Mouse (Mus musculus) forebrain, embryonic 15.5 days (tissue): ENCODE measurements at regions not wholly inside any gene's neighbourhood (a gene's known extent, or its start where the extent isn't known, plus 50 kb on each side); places are given as distances from the start of the nearest gene placed in this dataset.
A peak's percentile ranks its signal among the peaks of the same experiment; 100 is the strongest.

ENCODE experiments used
- ATAC-seq: fragments of 200-750 bp; cut with Nextera tagmentation; replicated peaks from 2 replicates; pipeline ENCODE4 v1.8.0; 2017; ENCODE audit warnings: mild to moderate bottlenecking, moderate TSS enrichment, moderate library complexity
- H3K27ac ChIP-seq: fragments of 300-500 bp; sonication (generic); replicated peaks from 2 replicates; pipeline ENCODE4 v1.5.1; 2015; ENCODE audit warnings: mild to moderate bottlenecking, inconsistent platforms
- H3K27me3 ChIP-seq: fragments of 300-500 bp; sonication (generic); 2 replicates; pipeline ENCODE4 v1.6.1; 2015; ENCODE audit warnings: inconsistent platforms
- H3K36me3 ChIP-seq: fragments of 300-500 bp; sonication (generic); 2 replicates; pipeline ENCODE4 v1.6.1; 2015; ENCODE audit warnings: mild to moderate bottlenecking, inconsistent platforms
- H3K4me1 ChIP-seq: fragments of 300-500 bp; sonication (generic); 2 replicates; pipeline ENCODE4 v1.6.1; 2015; ENCODE audit warnings: inconsistent platforms
- H3K4me2 ChIP-seq: fragments of 300-500 bp; sonication (generic); replicated peaks from 2 replicates; pipeline ENCODE4 v1.6.1; 2015; ENCODE audit warnings: mild to moderate bottlenecking, inconsistent platforms
- H3K4me3 ChIP-seq: fragments of 300-500 bp; sonication (generic); 2 replicates; pipeline ENCODE4 v1.5.1; 2015; ENCODE audit warnings: mild to moderate bottlenecking, inconsistent platforms
- H3K9ac ChIP-seq: fragments of 300-500 bp; sonication (generic); replicated peaks from 2 replicates; pipeline ENCODE4 v1.6.1; 2015; ENCODE audit warnings: mild to moderate bottlenecking, inconsistent platforms
- H3K9me3 ChIP-seq: fragments of 300-500 bp; sonication (generic); 2 replicates; pipeline ENCODE4 v1.6.1; 2016; ENCODE audit warnings: inconsistent platforms
- WGBS: fragments of 180-500 bp; shearing (Covaris S2); methylation state at CpG from one replicate; pipeline ENCODE4 v1.1.7; 2015; ENCODE audit warnings: mixed read lengths; 5-methylcytosine and 5-hydroxymethylcytosine counted together

- no peak for ATAC-seq
- Histone ChIP-seq H3K27me3 (no peaks in the 10 kb centered on the region), H3K36me3 (no peaks in the 10 kb centered on the region), H3K4me1 (no peaks in the 10 kb centered on the region), H3K27ac (no peak overlapping the region), H3K9ac (no peak overlapping the region), H3K9me3 (no peaks in the 10 kb centered on the region), H3K4me2 (no peak overlapping the region), H3K4me3 (no peak overlapping the region)
- 91% methylated on average over 7 of the region's 7 CpGs for WGBS
These were observed 246.0 kb upstream of the Trib2 start for GRCm38 (mm10) chr12:16062689-16063088.

- H3K4me3 ChIP-seq: no peak overlapping the region
- H3K27me3 ChIP-seq: no peaks in the 10 kb centered on the region
- no peak for ATAC-seq
- H3K27ac ChIP-seq: no peak overlapping the region
- no peak overlapping the region for H3K4me2 ChIP-seq
- no peak overlapping the region for H3K9ac ChIP-seq
- no peaks in the 10 kb centered on the region for H3K36me3 ChIP-seq
- no peaks in the 10 kb centered on the region for H3K4me1 ChIP-seq
- 56% methylated on average over 5 of the region's 5 CpGs for WGBS
- H3K9me3 ChIP-seq: no peaks in the 10 kb centered on the region
These were observed 243.7 kb upstream of the Trib2 start for GRCm38 (mm10) chr12:16060461-16060860.

GRCm38 (mm10) chr12:16058255-16058654 is 241.5 kb upstream of the Trib2 start:
- H3K27ac ChIP-seq: no peak overlapping the region
- no peaks in the 10 kb centered on the region for H3K4me1 ChIP-seq
- no peak overlapping the region for H3K4me3 ChIP-seq
- no peak overlapping the region for H3K4me2 ChIP-seq
- no peak for ATAC-seq
- no peaks in the 10 kb centered on the region for H3K9me3 ChIP-seq
- no peaks in the 10 kb centered on the region for H3K27me3 ChIP-seq
- no peak overlapping the region for H3K9ac ChIP-seq
- 88% methylated on average over 3 of the region's 3 CpGs for WGBS
- H3K36me3 ChIP-seq: no peaks in the 10 kb centered on the region

GRCm38 (mm10) chr12:16056831-16057230 is 240.1 kb upstream of the Trib2 start:
- H3K27ac ChIP-seq: no peak overlapping the region
- no peak overlapping the region for H3K4me2 ChIP-seq
- H3K36me3 ChIP-seq: no peaks in the 10 kb centered on the region
- WGBS: 73% methylated on average over 2 of the region's 2 CpGs
- no peak overlapping the region for H3K9ac ChIP-seq
- no peak for ATAC-seq
- H3K4me1 ChIP-seq: no peaks in the 10 kb centered on the region
- no peaks in the 10 kb centered on the region for H3K9me3 ChIP-seq
- H3K4me3 ChIP-seq: no peak overlapping the region
- no peaks in the 10 kb centered on the region for H3K27me3 ChIP-seq

GRCm38 (mm10) chr12:16056216-16056615 is 239.5 kb upstream of the Trib2 start:
- Histone ChIP-seq H3K4me2 (no peak overlapping the region), H3K9ac (no peak overlapping the region), H3K27me3 (no peaks in the 10 kb centered on the region), H3K36me3 (no peaks in the 10 kb centered on the region), H3K27ac (no peak overlapping the region), H3K9me3 (no peaks in the 10 kb centered on the region), H3K4me1 (no peaks in the 10 kb centered on the region), H3K4me3 (no peak overlapping the region)
- ATAC-seq: no peak
- 72% methylated on average over 1 of the region's 1 CpGs for WGBS

GRCm38 (mm10) chr12:16054591-16054990 is 237.9 kb upstream of the Trib2 start:
- WGBS: 81% methylated on average over 2 of the region's 2 CpGs
- H3K9ac ChIP-seq: no peak overlapping the region
- no peak for ATAC-seq
- H3K36me3 ChIP-seq: no peaks in the 10 kb centered on the region
- no peaks in the 10 kb centered on the region for H3K9me3 ChIP-seq
- no peaks in the 10 kb centered on the region for H3K27me3 ChIP-seq
- no peaks in the 10 kb centered on the region for H3K4me1 ChIP-seq
- H3K4me2 ChIP-seq: no peak overlapping the region
- H3K27ac ChIP-seq: no peak overlapping the region
- H3K4me3 ChIP-seq: no peak overlapping the region

GRCm38 (mm10) chr12:16053735-16054134 is 237.0 kb upstream of the Trib2 start:
- Histone ChIP-seq H3K9ac (no peak overlapping the region), H3K36me3 (no peaks in the 10 kb centered on the region), H3K4me1 (no peaks in the 10 kb centered on the region), H3K4me3 (no peak overlapping the region), H3K4me2 (no peak overlapping the region), H3K27me3 (no peaks in the 10 kb centered on the region), H3K9me3 (no peaks in the 10 kb centered on the region), H3K27ac (no peak overlapping the region)
- 41% methylated on average over 3 of the region's 3 CpGs for WGBS
- ATAC-seq: no peak

- Histone ChIP-seq H3K36me3 (no peaks in the 10 kb centered on the region), H3K9me3 (no peaks in the 10 kb centered on the region), H3K4me3 (no peak overlapping the region), H3K9ac (no peak overlapping the region), H3K27ac (no peak overlapping the region), H3K4me2 (no peak overlapping the region), H3K27me3 (no peaks in the 10 kb centered on the region), H3K4me1 (no peaks in the 10 kb centered on the region)
- no peak for ATAC-seq
- 77% methylated on average over 1 of the region's 1 CpGs for WGBS
These were observed 236.3 kb upstream of the Trib2 start for GRCm38 (mm10) chr12:16052998-16053397.

GRCm38 (mm10) chr12:16052353-16052752 is 235.6 kb upstream of the Trib2 start:
- 89% methylated on average over 3 of the region's 3 CpGs for WGBS
- Histone ChIP-seq H3K9ac (no peak overlapping the region), H3K27ac (no peak overlapping the region), H3K4me2 (no peak overlapping the region), H3K9me3 (no peaks in the 10 kb centered on the region), H3K4me1 (no peaks in the 10 kb centered on the region), H3K36me3 (no peaks in the 10 kb centered on the region), H3K4me3 (no peak overlapping the region), H3K27me3 (no peaks in the 10 kb centered on the region)
- ATAC-seq: no peak

GRCm38 (mm10) chr12:16051439-16051838 is 234.7 kb upstream of the Trib2 start:
- no peaks in the 10 kb centered on the region for H3K9me3 ChIP-seq
- no peak overlapping the region for H3K9ac ChIP-seq
- H3K36me3 ChIP-seq: no peaks in the 10 kb centered on the region
- no peak overlapping the region for H3K27ac ChIP-seq
- no peak for ATAC-seq
- no peaks in the 10 kb centered on the region for H3K4me1 ChIP-seq
- no peak overlapping the region for H3K4me3 ChIP-seq
- no peaks in the 10 kb centered on the region for H3K27me3 ChIP-seq
- WGBS: 91% methylated on average over 2 of the region's 2 CpGs
- H3K4me2 ChIP-seq: no peak overlapping the region

- 0 out of 2 replicates have a peak, but pooled peaks cover 2% of the 10 kb centered on the region for H3K4me1 ChIP-seq
- H3K4me3 ChIP-seq: no peak overlapping the region
- H3K27me3 ChIP-seq: no peaks in the 10 kb centered on the region
- no peaks in the 10 kb centered on the region for H3K36me3 ChIP-seq
- H3K9me3 ChIP-seq: no peaks in the 10 kb centered on the region
- no peak overlapping the region for H3K4me2 ChIP-seq
- no peak overlapping the region for H3K27ac ChIP-seq
- WGBS: 75% methylated on average over 4 of the region's 4 CpGs
- ATAC-seq: no peak
- H3K9ac ChIP-seq: no peak overlapping the region
These were observed 232.8 kb upstream of the Trib2 start for GRCm38 (mm10) chr12:16049545-16049944.

GRCm38 (mm10) chr12:16046643-16047042 is 229.9 kb upstream of the Trib2 start:
- H3K27ac ChIP-seq: no peak overlapping the region
- ATAC-seq: no peak
- no peaks in the 10 kb centered on the region for H3K9me3 ChIP-seq
- H3K36me3 ChIP-seq: no peaks in the 10 kb centered on the region
- 75% methylated on average over 1 of the region's 1 CpGs for WGBS
- H3K27me3 ChIP-seq: no peaks in the 10 kb centered on the region
- H3K4me3 ChIP-seq: no peak overlapping the region
- H3K4me2 ChIP-seq: no peak overlapping the region
- H3K9ac ChIP-seq: no peak overlapping the region
- 0 out of 2 replicates have a peak, but pooled peaks cover 2% of the 10 kb centered on the region for H3K4me1 ChIP-seq

GRCm38 (mm10) chr12:16045791-16046494 is 229.2 kb upstream of the Trib2 start:
- no peak overlapping the region for H3K27ac ChIP-seq
- no peaks in the 10 kb centered on the region for H3K36me3 ChIP-seq
- no peak overlapping the region for H3K4me3 ChIP-seq
- no peak overlapping the region for H3K4me2 ChIP-seq
- WGBS: 38% methylated on average over 5 of the region's 5 CpGs
- no peaks in the 10 kb centered on the region for H3K9me3 ChIP-seq
- 0 out of 2 replicates have a peak, but pooled peaks cover 2% of the 10 kb centered on the region for H3K4me1 ChIP-seq
- no peaks in the 10 kb centered on the region for H3K27me3 ChIP-seq
- ATAC-seq: peak; percentile 92
- H3K9ac ChIP-seq: no peak overlapping the region
